Mouse (Mus musculus) myocyte (in vitro differentiated cells): ENCODE measurements at regions not wholly inside any gene's neighbourhood (a gene's known extent, or its start where the extent isn't known, plus 50 kb on each side); places are given as distances from the start of the nearest gene placed in this dataset.

ENCODE experiments used
- CEBPB ChIP-seq: IDR thresholded peaks from 2 replicates; pipeline ENCODE4 v1.6.1; 2011; ENCODE audit warnings: mild to moderate bottlenecking, moderate library complexity; ENCODE audit not compliant: poor library complexity, insufficient read depth, severe bottlenecking
- MYOD1 ChIP-seq, 3 experiments: IDR thresholded peaks; one replicate each; pipeline ENCODE4 v1.6.1; 2011; ENCODE audit warnings: control low read depth in 2 of 3, low read depth in 2 of 3, mild to moderate bottlenecking in 2 of 3, moderate library complexity in 1 of 3; ENCODE audit not compliant: insufficient read length in 2 of 3, control insufficient read depth in 1 of 3
- POLR2A ChIP-seq: IDR thresholded peaks from one replicate; pipeline ENCODE4 v1.6.1; 2011; ENCODE audit warnings: low read depth, mild to moderate bottlenecking, control low read depth, moderate library complexity; ENCODE audit not compliant: insufficient read length
- POLR2AphosphoS2 ChIP-seq: IDR thresholded peaks from one replicate; pipeline ENCODE4 v1.6.1; 2011; ENCODE audit warnings: low read depth, control low read depth; ENCODE audit not compliant: insufficient read length
- REST ChIP-seq: IDR thresholded peaks from one replicate; pipeline ENCODE4 v1.6.1; 2011; ENCODE audit warnings: mild to moderate bottlenecking, control low read depth, moderate library complexity; ENCODE audit not compliant: insufficient read depth, insufficient read length
- SRF ChIP-seq: IDR thresholded peaks from one replicate; pipeline ENCODE4 v1.6.1; 2011; ENCODE audit warnings: low read depth; ENCODE audit not compliant: control insufficient read depth, insufficient read length

- no peak for TF ChIP-seq POLR2AphosphoS2
- no peak for TF ChIP-seq MYOD1 (IDR thresholded peaks at IDR 0.05; ENCODE audit: control insufficient read depth in 1 of 3, insufficient read length in 2 of 3, low read depth in 2 of 3)
- TF ChIP-seq POLR2A = no peak
- peak; percentile 84 for TF ChIP-seq REST
- no peak for TF ChIP-seq CEBPB
- no peak for TF ChIP-seq SRF
Observed at GRCm38 (mm10) chr5:126651367-126651766, 590.2 kb upstream of the Tmem132c start.
